Mouse (Mus musculus) liver, postnatal 0 days (tissue): ENCODE data around the gene Vps72.
A peak's percentile ranks its signal among the peaks of the same experiment; 100 is the strongest.

Experiments used
- CTCF ChIP-seq: sonication (generic); IDR thresholded peaks from 2 replicates; pipeline ENCODE4 v1.5.1; 2016; ENCODE audit warnings: antibody characterized with exemption, low read depth
- EP300 ChIP-seq: IDR thresholded peaks from 2 replicates; pipeline ENCODE4 v1.6.1; 2016; ENCODE audit warnings: antibody characterized with exemption, low read depth, mild to moderate bottlenecking

- TF ChIP-seq CTCF: peak; percentile 15; the same call in 1 of the 2 replicates
- TF ChIP-seq EP300: no peak
These were observed 39.2 kb upstream of the Vps72 start for GRCm38 (mm10) chr3:95071606-95072005.
